Mouse (Mus musculus) embryonic facial prominence, embryonic 14.5 days (tissue): ENCODE results near the gene Tnk2. TPM values are rescaled to one million over a fixed set of nuclear protein-coding genes. Genes with fewer than 3 reads are reported as not detected.

Source experiments
- ATAC-seq: fragments of 200-750 bp; cut with Nextera tagmentation; 2 replicates; pipeline ENCODE4 v1.8.0; 2017; ENCODE audit warnings: low read depth, moderate number of reproducible peaks, moderate TSS enrichment
- DNase-seq: peaks from one replicate; pipeline ENCODE4 v3.0.0-alpha.2; 2015; ENCODE audit warnings: low spot score
- H3K27ac ChIP-seq: fragments of 300-500 bp; sonication (generic); replicated peaks from 2 replicates; pipeline ENCODE4 v1.5.1; 2014; ENCODE audit warnings: low read depth, mild to moderate bottlenecking, low read length, moderate library complexity
- H3K27me3 ChIP-seq: fragments of 300-500 bp; sonication (generic); replicated peaks from 2 replicates; pipeline ENCODE4 v1.6.1; 2014; ENCODE audit warnings: low read length; ENCODE audit not compliant: control insufficient read depth, insufficient read depth
- H3K36me3 ChIP-seq: fragments of 300-500 bp; sonication (generic); 2 replicates; pipeline ENCODE4 v1.6.1; 2014; ENCODE audit warnings: low read length, mixed read lengths; ENCODE audit not compliant: control insufficient read depth, insufficient read depth
- H3K4me1 ChIP-seq: fragments of 300-500 bp; sonication (generic); 2 replicates; pipeline ENCODE4 v1.6.1; 2014; ENCODE audit warnings: antibody characterized with exemption, low read length; ENCODE audit not compliant: control insufficient read depth, insufficient read depth
- H3K4me2 ChIP-seq: fragments of 300-500 bp; sonication (generic); 2 replicates; pipeline ENCODE4 v1.6.1; 2014; ENCODE audit warnings: low read depth, mild to moderate bottlenecking, low read length, moderate library complexity, mixed read lengths
- H3K4me3 ChIP-seq: fragments of 300-500 bp; sonication (generic); 2 replicates; pipeline ENCODE4 v1.5.1; 2014; ENCODE audit warnings: low read depth, mild to moderate bottlenecking, low read length
- H3K9ac ChIP-seq: fragments of 300-500 bp; sonication (generic); 2 replicates; pipeline ENCODE4 v1.6.1; 2014; ENCODE audit warnings: low read depth, mild to moderate bottlenecking, low read length, moderate library complexity, mixed read lengths
- H3K9me3 ChIP-seq: fragments of 300-500 bp; sonication (generic); 2 replicates; pipeline ENCODE4 v1.6.1; 2016; ENCODE audit warnings: low read length; ENCODE audit not compliant: control insufficient read depth
- WGBS: fragments of 180-500 bp; shearing (Covaris S2); extraction: QIAGEN DNeasy Blood & Tissue Kit; methylation state at CpG from one replicate; pipeline ENCODE4 v1.1.7; 2014; 5-methylcytosine and 5-hydroxymethylcytosine counted together
- polyA plus RNA-seq: library from polyadenylated mRNA; unstranded; fragments of >200 nt; fragmentation: Nextera tagmentation; extraction: Ambion mirVana; gene quantifications from 2 replicates; pipeline ENCODE4 v1.2.1, GENCODE M21; 2014

Tnk2 gene
- polyA plus RNA-seq, 1 experiment from 2014 or later = 14.8 TPM

DNA sequence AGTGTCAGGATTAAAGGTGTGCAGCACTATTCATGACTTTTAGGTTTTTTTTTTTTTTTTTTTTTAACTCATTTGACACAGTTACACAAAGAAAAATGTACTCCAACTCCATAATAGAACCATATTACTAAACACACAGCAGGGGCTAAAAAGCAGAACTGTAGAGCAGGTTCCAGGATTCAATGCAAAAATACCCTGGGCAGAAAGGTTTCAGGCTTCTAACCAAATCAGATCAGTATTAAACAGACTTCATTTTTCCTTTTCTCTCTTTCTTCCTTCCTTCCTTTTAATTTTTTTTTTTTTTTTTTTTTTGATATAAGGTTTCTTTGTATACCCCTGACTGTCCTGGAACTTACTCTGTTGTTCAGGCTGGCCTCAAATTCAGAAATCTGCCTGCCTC is 6.8 kb downstream of the Tnk2 start:
- H3K27me3 ChIP-seq = no peaks in the 10 kb centered on the region
- H3K27ac ChIP-seq = no peak overlapping the region
- H3K4me2 ChIP-seq = no peak overlapping the region
- no peaks in the 10 kb centered on the region for H3K36me3 ChIP-seq
- DNase-seq = no peak
- H3K9ac ChIP-seq = no peak overlapping the region
- no peak for ATAC-seq
- H3K9me3 ChIP-seq = no peaks in the 10 kb centered on the region
- H3K4me3 ChIP-seq = no peak overlapping the region
- H3K4me1 ChIP-seq = peaks cover 11% of the 10 kb centered on the region

DNA sequence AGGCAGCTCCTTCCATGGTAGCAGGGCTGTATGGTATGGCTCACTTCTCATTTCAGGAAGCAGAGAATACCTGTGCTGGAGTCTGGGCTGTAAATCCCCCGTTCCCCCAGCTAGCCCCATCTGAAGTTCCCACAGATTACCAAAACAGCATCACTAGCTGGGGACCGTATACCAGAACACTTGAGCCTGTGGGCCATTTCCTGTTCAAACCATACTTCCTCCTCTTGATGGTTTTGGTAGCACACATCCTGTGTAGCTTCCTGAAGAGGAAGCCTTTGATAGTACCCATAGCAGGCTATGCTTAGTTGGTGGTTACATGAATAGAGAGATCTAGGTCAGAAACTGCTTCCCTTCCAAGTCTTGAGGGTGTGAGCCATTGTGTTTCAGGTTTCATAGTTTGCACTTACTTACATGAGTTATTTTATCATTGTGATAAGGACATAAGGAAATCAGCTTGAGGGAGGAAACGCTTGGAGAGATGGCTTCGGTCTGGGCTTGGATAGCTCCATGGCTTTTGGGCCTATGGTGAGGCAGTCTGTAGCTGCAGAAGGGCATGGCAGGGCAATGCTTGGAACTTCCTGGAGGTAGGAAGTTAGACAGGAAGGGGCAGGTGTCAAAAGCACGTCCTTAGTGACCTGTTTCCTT is 7.4 kb downstream of the Tnk2 start:
- ATAC-seq = no peak
- Histone ChIP-seq H3K36me3 (no peaks in the 10 kb centered on the region), H3K4me1 (peaks cover 4% of the 10 kb centered on the region), H3K27me3 (no peaks in the 10 kb centered on the region), H3K9ac (no peak overlapping the region), H3K4me3 (no peak overlapping the region), H3K27ac (no peak overlapping the region; the same call in 1 of the 2 replicates), H3K9me3 (no peaks in the 10 kb centered on the region), H3K4me2 (no peak overlapping the region)
- 84% methylated on average over 5 of the region's 5 CpGs for WGBS
- DNase-seq = no peak

DNA sequence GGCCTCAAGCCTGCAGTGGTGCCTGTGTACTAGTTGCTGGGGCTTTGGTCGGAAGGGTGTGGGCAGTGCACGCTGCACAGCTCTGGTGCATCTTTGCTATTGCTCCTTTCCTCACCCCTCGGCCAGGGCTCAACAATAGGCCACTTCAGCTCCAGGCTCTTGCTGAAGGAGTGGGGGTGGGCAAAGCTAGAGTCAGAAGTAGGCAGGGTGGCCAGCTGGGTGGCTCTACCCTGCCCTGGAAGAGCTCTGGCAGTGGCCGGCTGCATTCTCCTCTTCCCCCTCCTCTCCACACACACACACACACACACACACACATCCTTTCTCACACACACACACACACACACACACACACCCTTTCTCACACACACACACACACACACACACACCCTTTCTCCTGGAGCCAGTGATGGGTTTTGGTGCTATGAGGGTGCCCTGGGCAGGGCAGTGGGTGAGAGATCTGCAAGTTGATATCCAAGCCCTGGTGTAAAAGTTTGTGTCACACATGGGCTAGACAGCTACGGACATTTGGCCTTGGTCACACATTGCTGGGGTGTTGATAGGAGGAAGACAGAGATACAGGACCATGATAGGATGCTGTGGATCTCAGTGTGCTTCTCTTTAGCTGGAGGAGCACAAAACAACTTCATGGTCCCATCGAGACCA is 10.5 kb downstream of the Tnk2 start:
- WGBS = 78% methylated on average over 6 of the region's 6 CpGs
- H3K4me1 ChIP-seq = peaks cover 11% of the 10 kb centered on the region
- H3K9ac ChIP-seq = no peak overlapping the region
- H3K36me3 ChIP-seq = no peaks in the 10 kb centered on the region
- ATAC-seq = no peak
- H3K4me3 ChIP-seq = no peak overlapping the region
- no peak overlapping the region for H3K4me2 ChIP-seq
- H3K27ac ChIP-seq = no peak overlapping the region
- H3K9me3 ChIP-seq = no peaks in the 10 kb centered on the region
- H3K27me3 ChIP-seq = no peaks in the 10 kb centered on the region
- no peak for DNase-seq

DNA sequence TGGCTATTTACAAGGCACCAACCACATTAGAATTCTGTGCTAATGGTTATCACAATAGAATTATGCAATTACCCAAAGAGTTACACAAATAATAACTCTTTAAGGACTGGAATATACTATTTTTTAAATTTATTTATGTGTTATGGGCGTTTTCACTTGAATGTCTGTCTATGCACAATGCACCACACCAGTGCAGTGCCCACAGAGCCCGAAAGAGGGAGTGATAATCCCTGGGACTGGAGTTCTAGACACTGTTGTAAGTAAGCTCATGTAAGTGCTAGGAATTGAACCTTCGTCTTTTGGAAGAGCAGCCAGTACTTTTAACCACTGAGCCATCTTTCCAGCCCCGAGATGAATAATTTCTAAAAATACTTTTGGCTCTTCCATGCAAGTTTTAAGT is 11.9 kb downstream of the Tnk2 start:
- no peak for DNase-seq
- H3K36me3 ChIP-seq = no peaks in the 10 kb centered on the region
- no peak overlapping the region for H3K4me3 ChIP-seq
- peaks cover 21% of the 10 kb centered on the region for H3K4me1 ChIP-seq
- no peaks in the 10 kb centered on the region for H3K9me3 ChIP-seq
- 92% methylated on average over 4 of the region's 4 CpGs for WGBS
- ATAC-seq = no peak
- H3K27ac ChIP-seq = no peak overlapping the region
- H3K4me2 ChIP-seq = no peak overlapping the region
- no peak overlapping the region for H3K9ac ChIP-seq
- no peaks in the 10 kb centered on the region for H3K27me3 ChIP-seq

DNA sequence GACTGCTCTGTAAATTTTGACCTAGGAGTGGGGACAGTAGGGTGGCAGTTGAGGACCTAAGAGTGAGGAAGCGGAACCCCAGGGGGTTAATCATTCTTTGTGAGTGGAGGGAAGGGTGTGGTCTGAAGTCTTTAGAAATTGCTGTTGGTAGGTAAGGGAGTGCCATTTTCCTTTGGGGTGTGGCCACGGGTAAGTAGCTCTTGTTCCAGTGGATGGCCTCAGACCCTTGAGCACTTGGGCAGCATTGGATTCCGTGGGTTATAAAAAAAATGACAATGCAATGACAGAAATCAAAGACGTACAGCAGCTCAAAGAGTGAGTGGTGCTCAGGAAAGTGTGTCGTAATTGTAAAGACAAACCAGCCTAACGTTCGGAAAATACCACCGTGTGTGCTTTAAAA is 12.6 kb downstream of the Tnk2 start:
- WGBS = 78% methylated on average over 8 of the region's 8 CpGs
- Histone ChIP-seq H3K27ac (no peak overlapping the region), H3K9ac (no peak overlapping the region)

DNA sequence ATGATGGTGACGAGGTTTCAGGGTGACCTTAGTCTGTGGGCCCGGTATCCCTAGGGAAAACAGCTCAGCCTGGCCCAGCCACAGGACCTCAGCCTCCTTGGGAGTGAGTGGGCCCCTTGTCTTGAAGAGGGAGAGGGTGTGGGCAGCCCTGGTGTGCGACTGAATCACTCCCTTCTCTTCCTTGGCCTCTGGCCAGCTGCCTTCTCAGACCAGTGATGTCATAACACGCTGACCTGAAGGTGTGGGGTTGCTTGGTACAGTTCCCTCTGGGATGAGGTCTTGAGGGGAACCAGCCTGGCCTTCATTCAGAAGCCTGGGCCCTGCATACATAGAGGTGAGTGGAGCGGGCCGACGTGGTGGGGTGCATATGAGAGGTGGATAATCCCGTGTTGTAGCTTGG is 13.1 kb downstream of the Tnk2 start:
- no peak for ATAC-seq
- Histone ChIP-seq H3K4me3 (no peak overlapping the region), H3K4me2 (no peak overlapping the region), H3K27me3 (no peaks in the 10 kb centered on the region), H3K4me1 (peaks cover 33% of the 10 kb centered on the region), H3K9ac (no peak overlapping the region), H3K36me3 (no peaks in the 10 kb centered on the region), H3K27ac (no peak overlapping the region), H3K9me3 (no peaks in the 10 kb centered on the region)
- WGBS = 72% methylated on average over 8 of the region's 8 CpGs
- no peak for DNase-seq

More for the DNA sequence above, 12.6 kb downstream of the Tnk2 start:
- H3K4me2 ChIP-seq = no peak overlapping the region
- ATAC-seq (no peak), DNase-seq (no peak)
- H3K4me3 ChIP-seq = no peak overlapping the region
- H3K36me3 ChIP-seq = no peaks in the 10 kb centered on the region
- H3K4me1 ChIP-seq = peaks cover 29% of the 10 kb centered on the region
- no peaks in the 10 kb centered on the region for H3K27me3 ChIP-seq
- H3K9me3 ChIP-seq = no peaks in the 10 kb centered on the region

DNA sequence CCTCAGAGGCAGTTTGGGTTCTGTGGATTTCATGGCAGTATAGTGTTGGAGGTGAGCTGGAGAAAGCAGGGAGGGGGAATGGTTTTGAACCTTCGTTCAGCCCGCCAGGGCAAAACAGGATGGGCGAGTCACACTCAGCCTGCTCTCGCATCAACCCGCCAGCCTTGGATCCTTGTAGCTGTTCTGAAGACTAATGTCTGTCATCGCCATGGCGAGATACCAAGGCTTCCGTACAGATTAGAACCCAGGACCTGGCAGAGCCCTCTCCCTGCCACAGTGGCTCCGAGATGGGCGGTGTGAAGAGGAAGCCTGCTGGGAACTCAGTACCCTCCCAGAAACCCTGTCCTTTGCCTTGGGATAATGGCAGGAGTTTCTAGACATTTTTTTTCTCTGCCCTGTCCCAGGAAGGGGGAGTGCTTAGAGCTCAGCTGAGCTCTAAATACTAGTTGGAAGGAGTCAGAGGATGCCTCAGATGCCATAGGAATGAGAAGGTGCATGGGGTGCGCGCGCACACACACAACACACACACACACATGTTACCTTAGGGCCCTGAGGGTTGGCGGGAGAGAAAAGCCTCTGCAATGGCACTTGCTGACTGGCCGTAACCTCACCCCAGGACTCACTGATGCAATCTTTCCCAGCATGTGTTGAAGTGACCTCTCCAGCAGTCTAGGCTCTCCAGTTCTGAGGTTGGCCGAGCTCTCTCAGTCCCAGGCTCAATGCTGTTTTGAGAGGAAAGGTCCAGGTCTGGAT is 14.0 kb downstream of the Tnk2 start:
- Histone ChIP-seq H3K9ac (no peak overlapping the region), H3K4me2 (no peak overlapping the region), H3K27me3 (no peaks in the 10 kb centered on the region), H3K9me3 (no peaks in the 10 kb centered on the region), H3K4me1 (peaks cover 36% of the 10 kb centered on the region), H3K4me3 (no peak overlapping the region), H3K36me3 (no peaks in the 10 kb centered on the region), H3K27ac (no peak overlapping the region)
- 83% methylated on average over 15 of the region's 16 CpGs for WGBS
- no peak for ATAC-seq
- DNase-seq = no peak

DNA sequence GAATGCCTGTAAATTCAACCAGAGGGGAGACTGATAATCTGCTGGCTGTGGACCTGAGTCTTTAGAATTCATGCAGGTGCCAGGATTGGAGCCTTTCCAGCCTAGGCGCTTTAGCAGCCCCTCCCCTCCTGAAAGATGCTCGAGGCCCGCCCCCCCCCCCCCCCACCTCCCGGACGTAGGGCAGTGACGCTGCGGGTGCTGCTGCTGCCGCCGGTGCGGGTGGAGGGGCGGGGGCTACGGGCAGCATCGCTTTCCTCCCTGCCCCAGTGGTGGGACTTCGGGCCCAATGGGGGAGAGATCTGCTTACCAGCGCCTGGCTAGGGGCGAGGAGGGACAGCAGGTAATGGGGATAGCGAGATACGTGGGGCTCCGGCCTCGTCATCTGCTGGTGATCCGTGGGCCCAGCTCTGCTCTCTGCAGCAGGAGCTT is 15.1 kb downstream of the Tnk2 start:
- 0% methylated on average over 4 of the region's 21 CpGs for WGBS
- no peak for ATAC-seq
- peak overlapping the region; percentile 33 for H3K4me3 ChIP-seq
- no peaks in the 10 kb centered on the region for H3K9me3 ChIP-seq
- peak overlapping the region; percentile 61 for H3K4me2 ChIP-seq
- H3K27me3 ChIP-seq = no peaks in the 10 kb centered on the region
- DNase-seq = no peak
- H3K4me1 ChIP-seq = peaks cover 36% of the 10 kb centered on the region
- H3K27ac ChIP-seq = peak overlapping the region; percentile 44; the same call in 1 of the 2 replicates
- H3K36me3 ChIP-seq = peaks cover 1% of the 10 kb centered on the region; the same call in 1 of the 2 replicates
- H3K9ac ChIP-seq = peak overlapping the region; percentile 58
